Mouse (Mus musculus) spleen, postnatal 10 days (tissue): ENCODE measurements at regions not wholly inside any gene's neighbourhood (a gene's known extent, or its start where the extent isn't known, plus 50 kb on each side); places are given as distances from the start of the nearest gene placed in this dataset.

Experiments
- DNase-seq, 2 experiments: peaks; one replicate each; pipeline ENCODE4 v3.0.0; 2021 to 2022; ENCODE audit warnings: low spot score in 2 of 2

GRCm38 (mm10) chr11:84760622-84761196, 58.6 kb downstream of the Mrm1 start:
- no peak for DNase-seq

GRCm38 (mm10) chr11:84759478-84759986, 59.8 kb downstream of the Mrm1 start:
- no peak for DNase-seq

GRCm38 (mm10) chr11:84752007-84752406, 67.3 kb downstream of the Mrm1 start:
- DNase-seq = peak in 1 of 2 experiments; percentile 30

GRCm38 (mm10) chr11:84749490-84750349, 69.6 kb downstream of the Mrm1 start:
- DNase-seq = no peak

GRCm38 (mm10) chr11:84738769-84739589, 80.3 kb downstream of the Mrm1 start:
- no peak for DNase-seq

GRCm38 (mm10) chr11:84738128-84738527, 81.2 kb downstream of the Mrm1 start:
- DNase-seq = no peak

GRCm38 (mm10) chr11:84731890-84732289, 87.4 kb downstream of the Mrm1 start:
- no peak for DNase-seq

GRCm38 (mm10) chr11:84730218-84730617, 89.1 kb downstream of the Mrm1 start:
- no peak for DNase-seq

- peak in 1 of 2 experiments; percentile 51 for DNase-seq
Observed at GRCm38 (mm10) chr11:84729189-84729588, 90.1 kb downstream of the Mrm1 start.

- no peak for DNase-seq
Observed at GRCm38 (mm10) chr11:84725936-84726613, 93.2 kb downstream of the Mrm1 start.

GRCm38 (mm10) chr11:84725177-84725792, 94.0 kb downstream of the Mrm1 start:
- no peak for DNase-seq

- DNase-seq = peak in 1 of 2 experiments; percentile 23
Observed at GRCm38 (mm10) chr11:84724080-84724479, 95.2 kb downstream of the Mrm1 start.

GRCm38 (mm10) chr11:84722658-84723201, 96.6 kb downstream of the Mrm1 start:
- DNase-seq = no peak

GRCm38 (mm10) chr11:84721979-84722378, 97.3 kb downstream of the Mrm1 start:
- DNase-seq = peak in 1 of 2 experiments; percentile 31

- no peak for DNase-seq
Observed at GRCm38 (mm10) chr11:84721150-84721549, 98.2 kb downstream of the Mrm1 start.

- no peak for DNase-seq
Observed at GRCm38 (mm10) chr11:84719781-84720180, 99.5 kb downstream of the Mrm1 start.

GRCm38 (mm10) chr11:84712731-84713130, 106.6 kb downstream of the Mrm1 start:
- DNase-seq = no peak

- no peak for DNase-seq
Observed at GRCm38 (mm10) chr11:84711886-84712285, 107.4 kb downstream of the Mrm1 start.

- DNase-seq = no peak
Observed at GRCm38 (mm10) chr11:84708222-84708730, 111.0 kb downstream of the Mrm1 start.

- DNase-seq = no peak
Observed at GRCm38 (mm10) chr11:84707772-84708171, 111.5 kb downstream of the Mrm1 start.
